Mouse (Mus musculus) midbrain, embryonic 10.5 days (tissue): Measurements from ENCODE around the gene Kcnh1. TPM values are rescaled to one million over a fixed set of nuclear protein-coding genes. Genes with fewer than 3 reads are reported as not detected.

Experiments
- DNase-seq: peaks from one replicate; pipeline ENCODE4 v3.0.0-alpha.2; 2017; ENCODE audit warnings: low spot score
- H3K27ac ChIP-seq: fragments of 300-500 bp; sonication (generic); replicated peaks from 2 replicates; pipeline ENCODE4 v1.5.1; 2016; ENCODE audit warnings: mild to moderate bottlenecking
- H3K27me3 ChIP-seq: fragments of 300-500 bp; sonication (generic); 2 replicates; pipeline ENCODE4 v1.6.1; 2016; ENCODE audit warnings: low read depth, mild to moderate bottlenecking; ENCODE audit not compliant: poor library complexity, severe bottlenecking
- H3K36me3 ChIP-seq: fragments of 300-500 bp; sonication (generic); 2 replicates; pipeline ENCODE4 v1.6.1; 2016; ENCODE audit warnings: mild to moderate bottlenecking, moderate library complexity
- H3K4me1 ChIP-seq: fragments of 300-500 bp; sonication (generic); 2 replicates; pipeline ENCODE4 v1.6.1; 2016
- H3K4me3 ChIP-seq: fragments of 300-500 bp; sonication (generic); 2 replicates; pipeline ENCODE4 v1.5.1; 2016; ENCODE audit warnings: mild to moderate bottlenecking, moderate library complexity
- H3K9me3 ChIP-seq: fragments of 300-500 bp; sonication (generic); replicated peaks from 2 replicates; pipeline ENCODE4 v1.6.1; 2016; ENCODE audit warnings: mild to moderate bottlenecking
- WGBS: fragments of 180-500 bp; shearing (Covaris S2); methylation state at CpG from one replicate; pipeline ENCODE4 v1.1.7; 2016; 5-methylcytosine and 5-hydroxymethylcytosine counted together
- polyA plus RNA-seq: library from polyadenylated mRNA; unstranded; fragments of >200 nt; fragmentation: Nextera tagmentation; extraction: Ambion mirVana; gene quantifications from 2 replicates; pipeline ENCODE4 v1.2.1, GENCODE M21; 2016

Kcnh1 gene
- 0.32 and 0.63 TPM in 2 replicates for polyA plus RNA-seq

DNA sequence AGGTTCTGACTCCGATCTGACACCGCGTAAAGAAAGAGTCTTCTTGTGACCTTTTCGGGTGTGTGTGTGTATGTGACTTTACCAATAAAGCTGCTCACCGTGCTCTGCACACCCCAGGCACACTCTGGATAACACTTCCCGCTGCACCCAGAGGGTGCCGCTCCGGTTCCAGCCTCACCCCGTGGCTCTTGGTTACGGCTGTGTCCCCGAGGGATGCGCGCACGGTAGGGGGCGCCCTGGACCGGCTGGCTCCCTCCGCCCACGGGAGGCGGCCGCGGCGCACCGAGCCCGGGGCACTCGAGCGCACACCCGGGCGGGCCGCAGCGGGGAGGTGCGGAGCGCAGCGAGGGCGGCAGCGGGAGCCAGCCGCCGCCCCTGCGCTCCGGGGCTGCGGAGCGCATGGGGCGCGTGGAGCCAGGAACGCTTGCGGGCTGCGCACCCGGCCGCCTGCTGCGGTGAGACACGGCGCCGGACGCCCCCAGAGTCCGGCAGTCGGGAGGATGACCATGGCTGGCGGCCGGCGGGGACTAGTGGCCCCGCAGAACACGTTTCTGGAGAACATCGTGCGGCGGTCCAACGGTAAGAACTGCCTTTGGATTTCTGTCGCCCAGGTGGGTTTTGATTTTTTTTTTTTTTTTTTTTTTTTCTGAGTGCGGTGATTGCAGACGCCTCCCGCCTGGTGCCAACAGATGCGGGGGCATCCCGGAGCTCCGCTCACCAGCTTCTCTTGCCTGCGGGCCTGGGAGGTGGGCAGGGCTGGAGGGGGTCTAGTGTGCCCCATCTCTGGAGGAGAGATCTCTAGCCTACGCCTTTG lies at the start of gene Kcnh1:
Gene Kcnh1 (plus strand): TSS at position 267 of the 814 bp plus-strand sequence.
- Histone ChIP-seq H3K27me3 (peaks cover 44% of the 10 kb centered on the region), H3K36me3 (no peaks in the 10 kb centered on the region), H3K4me1 (peaks cover 15% of the 10 kb centered on the region), H3K9me3 (no peaks in the 10 kb centered on the region), H3K27ac (no peak within 1 kb of the TSS; the same call in 1 of the 2 replicates), H3K4me3 (peak within 1 kb of the TSS; percentile 63)
- DNase-seq = peak; percentile 80
- under 1% methylated on average over 73 of the region's 73 CpGs for WGBS

DNA sequence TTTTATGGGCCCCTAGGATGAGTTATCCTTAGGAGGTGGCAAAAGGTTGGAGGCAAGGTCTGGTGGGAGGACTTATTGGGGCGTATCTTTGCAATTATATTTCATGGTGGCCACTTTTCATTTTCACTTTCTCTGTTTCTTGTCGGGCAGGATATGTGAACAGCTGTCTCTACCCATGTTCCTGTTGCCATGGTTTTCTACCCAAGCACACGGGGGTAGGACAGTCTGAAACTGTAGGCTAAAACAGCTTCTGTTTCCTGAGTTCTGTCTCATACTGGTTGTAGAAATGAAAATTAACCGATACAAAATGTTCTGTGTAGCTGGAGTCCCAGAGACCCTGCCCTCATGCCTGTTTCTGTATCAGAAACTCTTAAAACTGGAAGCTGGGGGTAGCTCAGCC lies 39.4 kb upstream of the Kcnh1 start:
- no peaks in the 10 kb centered on the region for H3K36me3 ChIP-seq
- no peak overlapping the region for H3K4me3 ChIP-seq
- no peak for DNase-seq
- no peaks in the 10 kb centered on the region for H3K27me3 ChIP-seq
- no peak overlapping the region for H3K27ac ChIP-seq
- no peaks in the 10 kb centered on the region for H3K4me1 ChIP-seq
- WGBS = 93% methylated on average over 4 of the region's 4 CpGs
- no peaks in the 10 kb centered on the region for H3K9me3 ChIP-seq

DNA sequence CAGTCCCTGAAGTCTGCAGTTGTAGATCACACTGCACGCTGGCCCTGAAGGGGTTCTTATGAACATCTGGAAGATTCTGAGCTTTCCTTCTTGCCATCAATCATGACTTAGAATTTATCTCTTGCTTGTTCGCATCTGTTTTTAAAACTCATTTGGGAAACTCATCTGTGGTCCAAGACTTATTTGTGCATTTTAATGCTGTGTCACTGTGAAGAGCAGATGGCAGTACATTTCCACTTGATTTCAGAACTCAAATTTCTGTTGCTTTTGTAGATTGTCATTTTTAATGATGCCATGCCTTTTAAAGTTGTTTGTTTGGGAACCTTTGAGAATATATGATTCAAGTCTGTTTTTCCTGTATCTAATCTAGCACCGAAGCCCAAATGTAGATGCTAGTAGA lies 19.1 kb upstream of the Kcnh1 start:
- WGBS = 94% methylated on average over 3 of the region's 3 CpGs

DNA sequence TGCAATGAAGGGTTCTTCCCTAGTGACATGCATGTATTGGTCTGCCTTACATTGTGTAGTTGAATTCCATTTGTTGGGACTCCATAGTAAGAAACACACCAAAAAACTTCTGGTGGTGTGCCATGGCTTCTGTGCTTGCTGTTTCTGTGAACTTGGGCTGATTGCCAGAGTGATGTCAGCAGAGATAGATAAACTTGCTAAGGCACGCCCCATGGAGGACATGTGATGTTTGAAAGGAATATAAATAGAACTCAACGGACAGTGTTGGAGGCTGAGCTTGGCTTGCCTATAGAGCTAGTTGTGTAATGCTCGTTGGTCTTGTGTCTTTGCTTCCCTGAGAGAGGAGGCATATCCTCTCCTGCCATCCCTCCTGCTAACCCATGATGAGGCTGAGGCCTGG lies 10.7 kb upstream of the Kcnh1 start:
- WGBS = 84% methylated on average over 3 of the region's 3 CpGs
- H3K4me1 ChIP-seq = no peaks in the 10 kb centered on the region
- no peak overlapping the region for H3K27ac ChIP-seq
- no peak for DNase-seq
- H3K27me3 ChIP-seq = no peaks in the 10 kb centered on the region
- H3K36me3 ChIP-seq = no peaks in the 10 kb centered on the region
- no peaks in the 10 kb centered on the region for H3K9me3 ChIP-seq
- H3K4me3 ChIP-seq = no peak overlapping the region

More for the DNA sequence above, 19.1 kb upstream of the Kcnh1 start:
- no peak overlapping the region for H3K27ac ChIP-seq
- DNase-seq = no peak
- H3K27me3 ChIP-seq = no peaks in the 10 kb centered on the region
- H3K4me1 ChIP-seq = no peaks in the 10 kb centered on the region
- H3K9me3 ChIP-seq = no peaks in the 10 kb centered on the region
- no peaks in the 10 kb centered on the region for H3K36me3 ChIP-seq
- H3K4me3 ChIP-seq = no peak overlapping the region

DNA sequence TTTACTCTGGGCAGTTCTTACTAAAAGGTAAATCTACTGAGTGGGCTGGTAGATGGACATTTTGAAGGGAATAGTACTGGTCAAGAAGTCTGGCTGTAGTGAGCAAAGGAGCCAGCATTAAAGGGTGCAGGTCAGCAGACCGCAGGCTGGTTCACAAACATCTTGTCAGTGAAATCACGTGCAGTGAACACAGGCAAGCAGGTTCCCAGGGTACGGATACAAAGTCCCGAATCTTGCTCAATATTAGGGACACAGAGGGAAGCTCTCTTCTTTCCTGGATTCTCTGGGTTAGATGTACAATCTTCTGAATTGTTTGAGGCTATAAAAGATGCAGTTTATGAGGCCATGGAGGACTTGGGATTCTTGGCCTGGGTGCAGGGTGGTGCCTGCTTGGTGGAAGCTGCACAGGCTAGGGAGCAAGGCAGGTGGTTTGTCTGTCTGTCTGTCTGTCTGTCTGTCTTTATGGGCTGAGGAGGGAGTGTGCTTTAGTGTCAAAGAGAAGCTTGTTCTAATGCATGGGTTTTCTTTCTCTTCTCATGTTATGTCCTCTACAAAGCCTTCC lies 8.8 kb upstream of the Kcnh1 start:
- Histone ChIP-seq H3K36me3 (no peaks in the 10 kb centered on the region), H3K9me3 (no peaks in the 10 kb centered on the region), H3K27me3 (no peaks in the 10 kb centered on the region), H3K4me1 (no peaks in the 10 kb centered on the region), H3K4me3 (no peak overlapping the region), H3K27ac (no peak overlapping the region)
- DNase-seq = no peak
- WGBS = 90% methylated on average over 4 of the region's 4 CpGs

DNA sequence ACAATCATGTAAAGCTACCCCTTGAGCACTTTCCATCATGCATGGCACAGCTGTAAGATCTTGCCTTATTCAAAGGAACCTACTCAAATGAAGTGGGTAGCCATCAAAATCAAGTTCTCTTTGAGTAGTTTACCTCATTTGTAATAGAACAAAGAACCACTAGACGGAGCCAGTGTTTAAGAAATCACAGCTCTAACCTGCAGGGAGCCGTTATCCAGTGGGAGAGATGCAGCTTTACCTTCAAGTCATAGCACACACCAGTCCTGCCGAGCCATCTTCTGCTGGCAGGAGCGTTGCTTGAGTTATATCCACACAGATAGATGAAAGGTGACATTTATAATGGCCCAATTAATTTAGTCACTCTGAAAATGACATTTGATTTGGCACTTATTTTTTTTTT lies 1.5 kb upstream of the Kcnh1 start:
- no peaks in the 10 kb centered on the region for H3K36me3 ChIP-seq
- no peaks in the 10 kb centered on the region for H3K9me3 ChIP-seq
- H3K4me1 ChIP-seq = peaks cover 15% of the 10 kb centered on the region
- no peak for DNase-seq
- H3K27ac ChIP-seq = no peak overlapping the region
- WGBS = 18% methylated on average over 4 of the region's 4 CpGs
- peaks cover 44% of the 10 kb centered on the region for H3K27me3 ChIP-seq
- no peak overlapping the region for H3K4me3 ChIP-seq

DNA sequence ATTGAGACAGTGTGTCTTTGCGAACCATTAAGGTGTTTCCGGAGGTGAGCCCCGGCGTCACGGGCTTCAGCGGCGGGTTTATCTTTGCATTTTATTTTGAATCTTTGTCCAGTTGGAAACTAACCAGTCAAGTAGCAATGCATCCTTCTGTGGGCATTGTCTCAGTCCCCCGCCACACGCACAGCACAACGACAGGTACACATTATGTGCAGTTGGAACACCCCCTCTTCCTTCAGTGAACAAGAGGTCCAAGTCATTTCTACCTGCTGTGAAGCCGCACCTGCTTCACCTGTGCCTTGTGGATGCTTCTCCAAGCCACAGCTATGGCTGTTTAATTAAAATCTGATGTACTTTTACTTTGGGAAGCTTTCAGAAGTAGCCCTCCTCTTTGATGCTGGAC lies 803 bp upstream of the Kcnh1 start:
- no peak overlapping the region for H3K4me3 ChIP-seq
- DNase-seq = no peak
- H3K36me3 ChIP-seq = no peaks in the 10 kb centered on the region
- H3K4me1 ChIP-seq = peaks cover 15% of the 10 kb centered on the region
- peaks cover 44% of the 10 kb centered on the region for H3K27me3 ChIP-seq
- H3K9me3 ChIP-seq = no peaks in the 10 kb centered on the region
- WGBS = 84% methylated on average over 11 of the region's 11 CpGs
- no peak overlapping the region for H3K27ac ChIP-seq

DNA sequence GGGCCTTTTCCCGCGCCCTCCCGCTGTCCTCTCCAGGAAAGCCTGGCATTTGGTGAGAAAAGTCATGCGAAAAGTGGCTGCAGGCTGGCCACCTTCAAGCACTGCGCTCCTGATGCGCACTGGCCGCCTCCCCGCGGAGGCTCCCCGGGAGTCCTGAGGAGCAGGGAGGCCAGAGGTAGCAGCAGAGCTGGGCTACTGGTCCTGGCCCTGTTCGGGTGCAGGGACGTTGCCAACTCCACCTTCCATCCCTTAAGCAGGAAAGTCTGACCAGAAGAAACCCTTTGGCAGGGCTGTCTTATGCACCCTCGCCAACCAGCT lies 707 bp downstream of the Kcnh1 start:
- Histone ChIP-seq H3K9me3 (no peaks in the 10 kb centered on the region), H3K27ac (no peak overlapping the region), H3K27me3 (peaks cover 44% of the 10 kb centered on the region), H3K4me3 (peak overlapping the region; percentile 63), H3K36me3 (no peaks in the 10 kb centered on the region), H3K4me1 (peaks cover 15% of the 10 kb centered on the region)
- peak; percentile 20 for DNase-seq
- 4% methylated on average over 13 of the region's 13 CpGs for WGBS

DNA sequence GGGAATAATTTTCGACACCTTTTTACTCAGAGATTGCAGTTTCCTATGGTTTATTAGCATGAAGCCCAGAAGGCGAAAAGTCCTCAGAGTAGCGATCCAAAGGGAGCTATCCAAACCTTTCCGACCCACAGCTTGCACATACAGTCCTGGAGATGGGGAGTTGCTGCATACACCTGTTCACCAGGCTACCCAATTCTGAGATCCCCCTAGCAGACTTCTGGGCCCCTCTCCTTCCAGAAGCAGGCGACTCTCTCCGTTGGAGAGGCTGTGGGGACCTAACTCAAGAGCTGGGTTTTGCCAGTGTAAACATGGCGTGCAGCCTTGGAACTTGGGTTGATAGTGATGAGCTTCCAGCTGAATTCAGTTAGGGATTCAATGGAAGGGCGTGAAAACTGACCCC lies 1.3 kb downstream of the Kcnh1 start:
- no peaks in the 10 kb centered on the region for H3K9me3 ChIP-seq
- H3K27me3 ChIP-seq = peaks cover 44% of the 10 kb centered on the region
- no peak overlapping the region for H3K27ac ChIP-seq
- H3K36me3 ChIP-seq = no peaks in the 10 kb centered on the region
- H3K4me3 ChIP-seq = no peak overlapping the region
- WGBS = 63% methylated on average over 8 of the region's 8 CpGs
- no peak for DNase-seq
- H3K4me1 ChIP-seq = peaks cover 15% of the 10 kb centered on the region

DNA sequence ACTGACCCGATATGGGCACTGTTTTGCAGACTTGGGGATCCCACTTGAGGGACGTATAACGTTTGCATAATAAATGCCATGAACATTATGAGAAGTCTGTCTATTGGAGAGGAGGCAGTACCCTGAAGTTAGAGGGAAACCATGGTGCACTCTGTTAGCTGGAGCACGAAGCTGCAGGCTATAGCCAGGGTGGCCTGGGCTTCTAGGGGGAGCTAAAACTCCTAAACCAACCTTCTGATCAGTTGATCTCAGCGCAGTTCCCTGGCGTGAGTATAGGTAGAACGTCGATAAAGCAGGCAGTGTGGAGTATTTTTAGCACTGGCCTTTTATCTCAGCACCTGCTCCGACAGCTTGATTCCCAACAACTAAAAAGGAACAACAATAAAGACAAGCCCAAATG lies 2.1 kb downstream of the Kcnh1 start:
- DNase-seq = no peak
- Histone ChIP-seq H3K36me3 (no peaks in the 10 kb centered on the region), H3K27ac (no peak overlapping the region), H3K9me3 (no peaks in the 10 kb centered on the region), H3K4me3 (no peak overlapping the region), H3K27me3 (peaks cover 44% of the 10 kb centered on the region), H3K4me1 (peaks cover 18% of the 10 kb centered on the region)
- WGBS = 77% methylated on average over 9 of the region's 9 CpGs

DNA sequence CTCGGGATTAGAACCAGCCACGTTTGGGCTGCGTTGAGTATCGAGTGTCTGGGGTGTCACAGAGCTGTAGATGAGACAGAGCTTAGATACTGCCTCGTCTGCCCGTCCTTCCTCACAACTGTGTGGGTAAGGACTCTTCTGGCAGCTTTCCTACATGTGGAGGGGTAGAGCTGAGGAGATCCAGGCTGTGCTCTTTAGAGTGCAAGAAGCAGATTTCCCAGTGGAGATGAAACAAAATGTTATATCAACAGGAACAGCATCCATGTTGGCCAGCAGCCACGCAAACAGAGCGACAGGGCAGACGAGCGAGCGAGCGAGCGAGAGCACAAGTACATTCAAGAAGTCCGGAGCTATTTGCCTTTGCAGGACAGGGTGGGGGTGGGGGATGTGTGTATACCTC lies 3.1 kb downstream of the Kcnh1 start:
- no peaks in the 10 kb centered on the region for H3K9me3 ChIP-seq
- no peak for DNase-seq
- no peaks in the 10 kb centered on the region for H3K36me3 ChIP-seq
- 86% methylated on average over 14 of the region's 14 CpGs for WGBS
- peaks cover 21% of the 10 kb centered on the region for H3K4me1 ChIP-seq
- no peak overlapping the region for H3K27ac ChIP-seq
- no peak overlapping the region for H3K4me3 ChIP-seq
- peaks cover 44% of the 10 kb centered on the region for H3K27me3 ChIP-seq

DNA sequence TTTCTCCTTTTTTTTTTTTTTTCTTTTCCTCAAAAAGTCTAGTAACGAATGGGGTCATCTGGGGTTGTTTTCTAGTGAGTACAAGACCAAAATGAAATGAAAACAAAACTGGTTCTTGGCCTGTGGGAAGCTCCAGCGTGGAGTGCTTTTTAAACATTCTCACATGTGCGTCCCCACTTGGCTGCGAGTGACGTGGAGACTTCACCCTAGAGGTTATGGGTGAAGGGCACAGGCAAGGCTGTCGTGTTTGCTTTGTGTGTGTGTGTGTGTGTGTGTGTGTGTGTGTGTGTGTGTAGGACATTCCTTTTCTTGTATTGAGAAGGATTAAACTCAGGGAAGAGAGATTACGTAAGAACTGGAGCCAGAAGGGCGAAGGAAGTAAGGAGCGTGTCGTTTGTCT lies 6.9 kb downstream of the Kcnh1 start:
- Histone ChIP-seq H3K4me1 (0 out of 2 replicates have a peak, but pooled peaks cover 6% of the 10 kb centered on the region), H3K27me3 (peaks cover 13% of the 10 kb centered on the region), H3K9me3 (no peaks in the 10 kb centered on the region), H3K27ac (no peak overlapping the region), H3K36me3 (no peaks in the 10 kb centered on the region), H3K4me3 (no peak overlapping the region)
- 71% methylated on average over 10 of the region's 10 CpGs for WGBS
- DNase-seq = no peak

DNA sequence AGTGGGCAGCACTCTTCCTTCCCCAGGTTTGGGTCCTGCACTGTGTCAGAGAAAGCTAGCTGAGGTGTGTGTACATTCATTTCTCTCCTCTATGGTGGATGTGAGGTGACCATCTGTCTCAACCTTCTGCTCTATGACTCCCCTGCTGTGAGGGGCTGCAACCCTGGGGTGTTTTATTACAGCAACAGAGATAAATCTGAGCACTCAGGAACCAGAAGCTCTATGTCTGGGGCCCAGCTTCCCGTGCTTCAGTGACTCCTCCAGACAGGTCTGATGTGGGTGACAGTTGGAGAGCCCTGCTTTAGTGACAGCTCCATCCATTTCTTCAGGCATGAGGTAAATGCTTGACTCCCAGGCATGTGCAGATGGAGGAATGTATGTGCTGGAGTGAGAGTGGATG lies 12.4 kb downstream of the Kcnh1 start:
- Histone ChIP-seq H3K27ac (no peak overlapping the region), H3K9me3 (no peaks in the 10 kb centered on the region), H3K36me3 (no peaks in the 10 kb centered on the region), H3K4me3 (no peak overlapping the region), H3K27me3 (no peaks in the 10 kb centered on the region), H3K4me1 (0 out of 2 replicates have a peak, but pooled peaks cover under 1% of the 10 kb centered on the region)
- DNase-seq = no peak
- WGBS = 63% methylated on average over 1 of the region's 1 CpGs
